Mouse (Mus musculus) embryo, embryonic 9.5 days (tissue): ENCODE data around the gene Sec24a.
"Not testable (repeated sequence)": the region's sequence is repeated elsewhere in the genome, so short reads cannot be mapped to it uniquely, and the experiment has no call there.

Experiments used
- DNase-seq: peaks from one replicate; pipeline ENCODE4 v3.0.0-alpha.2; 2017; ENCODE audit errors: extremely low spot score

Sec24a gene

GRCm38 (mm10) chr11:51759941-51760657, 3.3 kb downstream of the Sec24a start:
- DNase-seq = no peak

- no peak for DNase-seq
These were observed 4.2 kb downstream of the Sec24a start for GRCm38 (mm10) chr11:51759251-51759650.

DNA sequence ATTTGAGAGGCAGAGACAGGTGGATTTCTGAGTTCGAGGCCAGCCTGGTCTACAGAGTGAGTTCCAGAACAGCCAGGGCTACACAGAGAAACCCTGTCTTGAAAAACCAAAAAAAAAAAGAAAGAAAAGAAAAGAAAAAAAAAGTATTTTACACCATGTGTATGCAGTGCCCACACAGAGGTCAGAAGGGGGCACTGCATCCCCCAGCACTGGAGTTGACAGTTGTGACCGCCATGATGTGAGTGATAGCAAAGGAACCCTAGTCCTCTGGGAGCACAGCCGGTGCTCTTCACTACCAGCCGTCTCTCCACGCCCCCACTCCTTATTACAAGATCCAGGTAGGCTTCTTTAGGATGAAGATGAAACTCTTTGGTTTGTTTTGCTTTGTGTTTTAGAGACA, 5.2 kb downstream of the Sec24a start:
- DNase-seq = not testable (repeated sequence)

GRCm38 (mm10) chr11:51757625-51758024, 5.8 kb downstream of the Sec24a start:
- DNase-seq = no peak

GRCm38 (mm10) chr11:51757023-51757422, 6.4 kb downstream of the Sec24a start:
- DNase-seq = no peak

DNA sequence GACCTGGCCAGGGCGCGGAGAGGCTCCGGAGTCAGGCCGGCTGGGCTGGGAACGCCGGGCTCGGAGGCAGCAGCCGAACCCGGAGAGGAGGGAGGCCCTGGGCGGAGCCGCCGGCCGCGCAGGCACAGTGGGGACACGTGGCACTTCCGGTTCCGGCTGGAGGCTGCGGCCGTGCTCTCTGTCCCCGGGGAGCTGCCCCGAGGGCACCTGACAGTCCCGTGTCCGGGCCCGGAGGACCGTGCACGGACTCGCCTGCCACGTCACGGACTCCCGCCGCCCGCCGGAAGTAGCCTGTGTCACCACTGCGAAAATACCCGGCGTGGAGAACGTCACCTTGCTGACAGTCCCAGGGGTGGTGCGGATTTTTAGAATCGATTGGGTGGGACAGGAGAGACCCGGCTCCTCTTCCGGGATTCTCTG, 7.1 kb downstream of the Sec24a start:
- DNase-seq = peak; percentile 91

- no peak for DNase-seq
These were observed 7.7 kb downstream of the Sec24a start for GRCm38 (mm10) chr11:51755621-51756311.

DNA sequence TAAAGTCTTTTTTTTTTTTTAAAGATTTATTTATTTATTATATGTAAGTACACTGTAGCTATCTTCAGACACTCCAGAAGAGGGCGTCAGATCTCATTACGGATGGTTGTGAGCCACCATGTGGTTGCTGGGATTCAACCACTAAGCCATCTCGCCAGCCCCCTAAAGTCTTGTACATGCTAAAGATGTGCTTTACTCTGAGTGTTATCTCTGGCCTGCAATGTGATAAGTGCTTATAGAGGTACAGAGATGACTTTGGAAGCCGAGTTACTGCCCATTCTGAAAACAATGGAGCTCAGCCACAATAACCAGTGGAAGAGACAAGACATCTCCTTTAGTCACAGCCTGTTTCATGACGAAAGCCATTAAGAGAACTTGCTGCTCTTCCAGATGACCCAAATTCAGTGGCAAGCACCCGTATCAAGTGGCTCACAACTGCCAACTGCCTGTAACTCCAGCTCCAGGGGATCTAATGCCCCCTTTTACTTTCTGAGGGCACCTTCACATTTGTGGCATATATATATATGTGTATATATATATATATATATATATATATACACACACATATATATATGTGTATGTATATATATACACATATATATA, 11.7 kb downstream of the Sec24a start:
- not testable (repeated sequence) for DNase-seq

DNA sequence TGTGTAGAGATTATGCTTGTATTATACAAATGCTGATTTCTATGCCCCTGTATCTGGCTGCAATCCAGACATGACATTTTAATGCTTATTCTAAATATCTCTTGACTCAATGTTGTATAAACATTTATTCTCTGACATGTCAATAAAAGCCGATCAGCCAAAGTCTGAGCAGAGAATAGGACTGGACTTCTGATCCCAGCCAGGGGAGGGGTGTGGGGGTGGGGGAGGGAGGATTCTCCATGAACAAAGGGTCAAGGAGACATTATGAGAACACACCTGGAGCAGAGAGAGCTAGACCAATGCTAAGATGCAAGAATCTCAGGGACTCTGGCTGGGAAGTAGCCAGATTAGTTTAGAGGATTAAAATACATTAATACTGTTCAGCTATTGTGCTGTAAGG, 17.3 kb downstream of the Sec24a start:
- no peak for DNase-seq

- no peak for DNase-seq
These were observed 22.7 kb downstream of the Sec24a start for GRCm38 (mm10) chr11:51740701-51741100.

DNA sequence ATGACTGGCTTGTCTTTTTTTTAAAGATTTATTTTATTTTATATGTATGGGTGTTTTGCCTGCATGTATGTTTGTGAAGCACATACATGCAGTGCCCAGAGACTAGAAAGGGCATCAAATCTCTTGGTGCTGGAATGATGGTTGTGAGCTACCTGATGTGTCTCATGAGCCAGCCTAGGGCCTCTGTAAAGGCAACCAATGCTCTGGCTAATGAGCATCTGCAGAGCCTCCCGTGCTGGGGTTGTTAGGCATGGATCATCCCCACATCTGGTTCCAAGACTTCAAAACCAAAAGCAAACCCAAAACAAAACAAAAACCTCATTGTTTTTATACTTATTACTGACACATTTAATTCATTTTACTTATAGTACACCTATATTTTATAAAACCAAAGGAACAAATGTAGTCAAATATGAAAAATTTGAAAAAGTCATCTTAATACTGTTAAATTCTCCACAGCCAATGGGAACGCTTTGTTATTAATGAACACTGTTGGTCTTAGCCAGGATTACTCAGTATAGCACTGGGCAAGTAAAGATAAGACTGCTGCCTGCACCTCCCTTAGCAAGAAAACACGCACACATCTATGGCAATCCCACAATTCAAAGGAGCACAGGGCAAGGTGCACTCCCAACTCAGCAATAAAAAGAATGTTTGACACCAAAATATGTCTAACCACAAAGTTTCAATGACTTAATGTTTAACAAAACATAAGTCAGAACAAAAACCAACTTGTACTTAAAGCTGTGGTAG, 24.6 kb downstream of the Sec24a start:
- no peak for DNase-seq

- not testable (repeated sequence) for DNase-seq
These were observed 29.2 kb downstream of the Sec24a start for GRCm38 (mm10) chr11:51734218-51734617.

DNA sequence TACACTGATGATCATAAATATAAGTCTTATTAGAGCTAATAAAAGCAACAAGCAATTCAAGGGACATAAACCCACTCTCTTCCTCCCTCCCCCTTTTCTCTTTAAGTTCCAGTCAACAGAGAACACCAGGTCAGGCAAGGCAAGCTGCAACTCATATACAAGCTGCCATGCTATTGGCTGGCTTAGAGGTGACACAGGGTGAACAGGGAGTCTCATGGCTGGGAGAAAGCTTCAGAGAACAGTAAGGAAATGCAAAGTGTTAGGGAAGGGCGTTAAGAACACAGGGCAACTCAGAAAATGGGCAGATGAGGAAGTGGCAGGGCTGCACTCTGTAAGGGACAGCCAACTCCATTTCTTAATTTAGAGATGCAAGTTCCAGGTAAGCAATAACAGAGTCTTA, 30.6 kb downstream of the Sec24a start:
- no peak for DNase-seq

- no peak for DNase-seq
These were observed 42.4 kb downstream of the Sec24a start for GRCm38 (mm10) chr11:51721066-51721465.

DNA sequence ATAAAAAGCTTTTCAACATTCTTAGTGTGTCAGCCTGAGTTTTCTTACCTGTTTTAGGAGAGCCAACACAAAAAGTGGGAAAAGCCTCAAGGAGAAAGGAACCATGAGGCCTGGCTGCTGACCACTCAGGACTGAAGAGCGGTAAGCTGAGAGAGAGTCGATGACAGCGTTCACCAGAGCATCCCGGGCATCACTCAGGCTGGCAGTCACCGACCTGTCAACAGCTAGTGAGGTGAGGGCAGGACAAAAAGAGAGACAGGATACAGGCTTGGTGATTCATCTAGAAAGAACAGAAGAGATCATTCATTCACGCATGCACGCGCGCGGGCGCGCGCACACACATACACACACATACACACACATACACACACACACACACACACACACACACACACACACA, 56.4 kb downstream of the Sec24a start:
- no peak for DNase-seq

DNA sequence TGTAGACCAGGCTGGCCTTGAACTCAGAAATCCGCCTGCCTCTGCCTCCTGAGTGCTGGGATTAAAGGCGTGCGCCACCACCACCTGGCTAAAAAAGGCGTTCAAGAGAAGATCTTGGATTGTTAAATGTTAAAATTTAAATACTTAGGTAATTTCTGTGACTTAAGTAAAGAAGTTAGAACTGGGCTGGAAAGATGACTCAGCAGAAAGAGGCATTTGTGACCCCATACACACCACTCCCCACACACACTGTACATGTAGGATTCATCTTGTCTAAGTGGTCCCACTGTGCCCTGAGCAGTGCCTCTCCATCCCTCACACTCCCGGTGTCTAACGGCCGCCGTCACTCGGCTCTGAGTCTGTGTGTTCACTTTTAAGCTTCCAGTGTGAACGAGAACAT, 57.0 kb downstream of the Sec24a start:
- DNase-seq = no peak

DNA sequence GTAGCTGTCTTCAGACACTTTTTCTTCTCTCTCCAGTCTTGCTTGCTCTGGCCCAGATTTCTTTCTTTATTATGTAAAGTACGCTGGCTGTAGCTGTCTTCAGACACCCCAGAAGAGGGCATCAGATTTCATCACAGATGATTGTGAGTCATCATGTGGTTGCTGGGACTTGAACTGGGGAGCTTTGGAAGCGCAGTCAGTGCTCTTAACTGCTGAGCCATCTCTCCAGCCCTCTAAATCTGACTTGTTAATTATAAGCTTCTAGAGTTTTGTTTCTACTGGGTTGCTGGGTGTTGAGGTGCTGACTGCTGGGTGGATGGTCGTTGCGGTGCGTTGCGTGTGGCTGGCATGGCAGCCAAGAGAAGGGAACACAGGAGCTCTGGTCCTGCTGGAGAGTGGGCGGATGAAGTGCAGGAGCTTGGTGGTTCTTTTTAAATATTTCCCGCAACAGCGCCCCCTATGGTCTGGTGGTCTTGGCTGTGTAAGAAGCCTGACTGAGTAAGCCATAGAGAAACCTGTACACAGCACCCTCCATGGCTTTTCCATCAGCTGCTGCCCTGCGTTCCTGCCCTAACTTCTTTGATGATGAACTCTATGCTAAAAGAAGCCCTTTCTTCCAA, 59.9 kb downstream of the Sec24a start:
- DNase-seq = peak; percentile 28

GRCm38 (mm10) chr11:51702831-51703230, 60.6 kb downstream of the Sec24a start:
- peak; percentile 3 for DNase-seq

DNA sequence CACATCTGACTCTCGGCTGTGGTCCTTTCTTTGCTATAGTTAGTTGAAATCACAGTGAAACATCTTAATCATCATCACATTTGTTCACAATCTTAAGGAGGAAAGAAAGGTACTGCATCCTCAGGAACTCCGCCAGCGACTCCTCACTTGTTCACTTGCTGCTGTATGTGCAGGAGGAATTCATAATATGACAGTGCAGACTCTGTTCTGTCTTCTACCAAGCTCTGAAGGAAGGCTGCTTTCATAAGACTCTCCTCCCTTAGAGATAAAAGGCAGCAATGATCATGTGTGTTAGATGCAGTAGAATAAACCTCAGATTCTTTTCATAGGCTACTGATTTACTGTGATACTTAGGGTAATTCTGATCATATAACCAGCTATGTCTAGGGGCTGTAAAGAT, 68.5 kb downstream of the Sec24a start:
- no peak for DNase-seq

- DNase-seq = not testable (repeated sequence)
These were observed 72.8 kb downstream of the Sec24a start for GRCm38 (mm10) chr11:51690597-51690996.

GRCm38 (mm10) chr11:51689343-51689742, 74.1 kb downstream of the Sec24a start:
- DNase-seq = no peak
